Mouse (Mus musculus) forebrain, embryonic 13.5 days (tissue): ENCODE results near the gene Lrp1. TPM values are rescaled to one million over a fixed set of nuclear protein-coding genes. Genes with fewer than 3 reads are reported as not detected.
A peak's percentile ranks its signal among the peaks of the same experiment; 100 is the strongest.

ENCODE experiments used
- ATAC-seq: fragments of 200-750 bp; cut with Nextera tagmentation; 2 replicates; pipeline ENCODE4 v1.8.0; 2017
- H3K27ac ChIP-seq: fragments of 300-500 bp; sonication (generic); 2 replicates; pipeline ENCODE4 v1.5.1; 2015; ENCODE audit warnings: inconsistent platforms, mild to moderate bottlenecking, moderate library complexity
- H3K27me3 ChIP-seq: fragments of 300-500 bp; sonication (generic); 2 replicates; pipeline ENCODE4 v1.6.1; 2015; ENCODE audit warnings: mild to moderate bottlenecking, inconsistent platforms
- H3K36me3 ChIP-seq: fragments of 300-500 bp; sonication (generic); 2 replicates; pipeline ENCODE4 v1.6.1; 2015; ENCODE audit warnings: mild to moderate bottlenecking, inconsistent platforms; ENCODE audit not compliant: poor library complexity, severe bottlenecking
- H3K4me1 ChIP-seq: fragments of 300-500 bp; sonication (generic); 2 replicates; pipeline ENCODE4 v1.6.1; 2015; ENCODE audit warnings: inconsistent platforms
- H3K4me2 ChIP-seq: fragments of 300-500 bp; sonication (generic); 2 replicates; pipeline ENCODE4 v1.6.1; 2015; ENCODE audit warnings: inconsistent platforms, mild to moderate bottlenecking, moderate library complexity
- H3K4me3 ChIP-seq: fragments of 300-500 bp; sonication (generic); 2 replicates; pipeline ENCODE4 v1.5.1; 2015; ENCODE audit warnings: mild to moderate bottlenecking, inconsistent platforms
- H3K9ac ChIP-seq: fragments of 300-500 bp; sonication (generic); 2 replicates; pipeline ENCODE4 v1.6.1; 2015; ENCODE audit warnings: mild to moderate bottlenecking, inconsistent platforms
- H3K9me3 ChIP-seq: fragments of 300-500 bp; sonication (generic); replicated peaks from 2 replicates; pipeline ENCODE4 v1.6.1; 2016; ENCODE audit warnings: inconsistent platforms
- WGBS: fragments of 180-500 bp; shearing (Covaris S2); methylation state at CpG from one replicate; pipeline ENCODE4 v1.1.7; 2015; 5-methylcytosine and 5-hydroxymethylcytosine counted together
- polyA plus RNA-seq: library from polyadenylated mRNA; unstranded; fragments of >200 nt; fragmentation: Nextera tagmentation; extraction: Ambion mirVana; gene quantifications from 2 replicates; pipeline ENCODE4 v1.2.1, GENCODE M21; 2015

The Lrp1 gene
- polyA plus RNA-seq, 1 experiment from 2014 or later, result 65.1 TPM

GRCm38 (mm10) chr10:127491128-127491512 is 129.8 kb downstream of the Lrp1 start:
- Histone ChIP-seq H3K9me3 (no peaks in the 10 kb centered on the region), H3K4me3 (no peak overlapping the region), H3K36me3 (peaks cover 93% of the 10 kb centered on the region), H3K4me1 (no peaks in the 10 kb centered on the region), H3K27ac (peak overlapping the region; percentile 32), H3K27me3 (no peaks in the 10 kb centered on the region), H3K9ac (no peak overlapping the region), H3K4me2 (no peak overlapping the region)
- WGBS, result 69% methylated on average over 8 of the region's 8 CpGs
- ATAC-seq, result no peak

GRCm38 (mm10) chr10:127490160-127491127 is 130.5 kb downstream of the Lrp1 start:
- Histone ChIP-seq H3K9ac (no peak overlapping the region), H3K4me2 (no peak overlapping the region), H3K27ac (peak overlapping the region; percentile 40), H3K4me3 (no peak overlapping the region), H3K27me3 (no peaks in the 10 kb centered on the region), H3K4me1 (no peaks in the 10 kb centered on the region), H3K36me3 (peaks cover 92% of the 10 kb centered on the region), H3K9me3 (no peaks in the 10 kb centered on the region)
- WGBS, result 83% methylated on average over 18 of the region's 18 CpGs
- ATAC-seq, result no peak

- Histone ChIP-seq H3K4me2 (no peak overlapping the region), H3K9me3 (no peaks in the 10 kb centered on the region), H3K36me3 (peaks cover 92% of the 10 kb centered on the region), H3K27me3 (no peaks in the 10 kb centered on the region), H3K4me1 (no peaks in the 10 kb centered on the region), H3K27ac (no peak overlapping the region), H3K9ac (no peak overlapping the region), H3K4me3 (no peak overlapping the region)
- WGBS, result 90% methylated on average over 7 of the region's 7 CpGs
- ATAC-seq, result no peak
Observed at GRCm38 (mm10) chr10:127488856-127489255, 132.1 kb downstream of the Lrp1 start.

Other genes starting within 250 kb of the Lrp1 start
- gene R3hdm2, start 240.8 kb downstream of the Lrp1 start, polyA plus RNA-seq, result 35.7 and 39.3 TPM in 2 replicates
- gene Stac3, start 119.5 kb downstream of the Lrp1 start, polyA plus RNA-seq, result 1.0 and 1.1 TPM in 2 replicates
- gene Ndufa4l2, start 106.2 kb downstream of the Lrp1 start, polyA plus RNA-seq, result 11.9 and 12.8 TPM in 2 replicates
- gene Shmt2, start 98.7 kb downstream of the Lrp1 start, polyA plus RNA-seq, result 89.6 and 91.5 TPM in 2 replicates
- 36.8 and 50.7 TPM in 2 replicates for gene Nxph4, start 86.6 kb downstream of the Lrp1 start, polyA plus RNA-seq
- 2.6 and 2.7 TPM in 2 replicates for gene Stat6, start 21.8 kb upstream of the Lrp1 start, polyA plus RNA-seq
- 6.7 and 7.0 TPM in 2 replicates for gene Nemp1, start 45.8 kb upstream of the Lrp1 start, polyA plus RNA-seq
- gene Nab2, start 47.4 kb upstream of the Lrp1 start, polyA plus RNA-seq, result 1.6 and 2.0 TPM in 2 replicates
- gene Myo1a, start 84.0 kb upstream of the Lrp1 start, polyA plus RNA-seq, result 0.60 and 0.83 TPM in 2 replicates
- 0.35 TPM in 1 of 2 replicates, not detected in the other for gene Tac2, start 103.3 kb upstream of the Lrp1 start, polyA plus RNA-seq
- 4.3 TPM in 2 replicates for gene Zbtb39, start 118.4 kb upstream of the Lrp1 start, polyA plus RNA-seq
- 0.39 and 0.48 TPM in 2 replicates for gene Gpr182, start 130.6 kb upstream of the Lrp1 start, polyA plus RNA-seq
- gene Rdh1, start 138.6 kb upstream of the Lrp1 start, polyA plus RNA-seq, result not detected in 2 replicates
- not detected in 2 replicates for gene Rdh16f1, start 138.6 kb upstream of the Lrp1 start, polyA plus RNA-seq
- gene Rdh9, start 155.2 kb upstream of the Lrp1 start, polyA plus RNA-seq, result 0.13 and 0.17 TPM in 2 replicates
- gene Rdh16, start 180.0 kb upstream of the Lrp1 start, polyA plus RNA-seq, result 0.05 TPM in 1 of 2 replicates, not detected in the other
- not detected in 2 replicates for gene Rdh19, start 228.8 kb upstream of the Lrp1 start, polyA plus RNA-seq
- not detected in 2 replicates for gene Rdh16f2, start 245.3 kb upstream of the Lrp1 start, polyA plus RNA-seq